Mouse (Mus musculus) hindbrain, embryonic 11.5 days (tissue): ENCODE measurements at regions not wholly inside any gene's neighbourhood (a gene's known extent, or its start where the extent isn't known, plus 50 kb on each side); places are given as distances from the start of the nearest gene placed in this dataset.

Source experiments
- ATAC-seq: fragments of 200-750 bp; cut with Nextera tagmentation; 2 replicates; pipeline ENCODE4 v1.8.0; 2017; ENCODE audit warnings: mild to moderate bottlenecking, moderate TSS enrichment, moderate library complexity; ENCODE audit not compliant: low FRiP score
- DNase-seq: peaks from one replicate; pipeline ENCODE4 v3.0.0-alpha.2; 2015; ENCODE audit warnings: low spot score
- H3K27ac ChIP-seq: fragments of 300-500 bp; sonication (generic); 2 replicates; pipeline ENCODE4 v1.5.1; 2014; ENCODE audit warnings: mild to moderate bottlenecking, low read depth, low read length
- H3K27me3 ChIP-seq: fragments of 300-500 bp; sonication (generic); 2 replicates; pipeline ENCODE4 v1.6.1; 2014; ENCODE audit warnings: mild to moderate bottlenecking, low read length, moderate library complexity, mixed read lengths; ENCODE audit not compliant: control insufficient read depth, insufficient read depth
- H3K36me3 ChIP-seq: fragments of 300-500 bp; sonication (generic); 2 replicates; pipeline ENCODE4 v1.6.1; 2014; ENCODE audit warnings: mild to moderate bottlenecking, low read length, moderate library complexity, mixed read lengths; ENCODE audit not compliant: control insufficient read depth, insufficient read depth
- H3K4me1 ChIP-seq: fragments of 300-500 bp; sonication (generic); replicated peaks from 2 replicates; pipeline ENCODE4 v1.6.1; 2014; ENCODE audit warnings: low read length, mixed read lengths; ENCODE audit not compliant: control insufficient read depth, insufficient read depth
- H3K4me2 ChIP-seq: fragments of 300-500 bp; sonication (generic); replicated peaks from 2 replicates; pipeline ENCODE4 v1.6.1; 2014; ENCODE audit warnings: mild to moderate bottlenecking, low read depth, low read length
- H3K4me3 ChIP-seq: fragments of 300-500 bp; sonication (generic); 2 replicates; pipeline ENCODE4 v1.5.1; 2014; ENCODE audit warnings: low read depth, low read length
- H3K9ac ChIP-seq: fragments of 300-500 bp; sonication (generic); 2 replicates; pipeline ENCODE4 v1.6.1; 2014; ENCODE audit warnings: low read depth, low read length
- H3K9me3 ChIP-seq: fragments of 300-500 bp; sonication (generic); 2 replicates; pipeline ENCODE4 v1.6.1; 2016; ENCODE audit warnings: low read length; ENCODE audit not compliant: control insufficient read depth
- WGBS: fragments of 180-500 bp; shearing (Covaris S2); extraction: QIAGEN DNeasy Blood & Tissue Kit; methylation state at CpG from one replicate; pipeline ENCODE4 v1.1.7; 2014; 5-methylcytosine and 5-hydroxymethylcytosine counted together

GRCm38 (mm10) chr4:31171190-31171589, 792.7 kb upstream of the Map3k7 start:
- H3K27ac ChIP-seq, result no peak overlapping the region
- H3K27me3 ChIP-seq, result no peaks in the 10 kb centered on the region
- no peak overlapping the region for H3K4me2 ChIP-seq
- H3K9me3 ChIP-seq, result no peaks in the 10 kb centered on the region
- ATAC-seq (no peak), DNase-seq (no peak)
- H3K4me3 ChIP-seq, result no peak overlapping the region
- H3K36me3 ChIP-seq, result no peaks in the 10 kb centered on the region
- no peak overlapping the region for H3K9ac ChIP-seq
- no peaks in the 10 kb centered on the region for H3K4me1 ChIP-seq
- WGBS, result 70% methylated on average over 3 of the region's 3 CpGs

- no peak overlapping the region for H3K4me2 ChIP-seq
- H3K4me3 ChIP-seq, result no peak overlapping the region
- no peaks in the 10 kb centered on the region for H3K4me1 ChIP-seq
- no peak for DNase-seq
- H3K27ac ChIP-seq, result no peak overlapping the region
- H3K27me3 ChIP-seq, result no peaks in the 10 kb centered on the region
- H3K9ac ChIP-seq, result no peak overlapping the region
- H3K36me3 ChIP-seq, result no peaks in the 10 kb centered on the region
- H3K9me3 ChIP-seq, result no peaks in the 10 kb centered on the region
- ATAC-seq, result no peak
These were observed 766.0 kb upstream of the Map3k7 start for GRCm38 (mm10) chr4:31197852-31198251.

GRCm38 (mm10) chr4:31203286-31203685, 760.6 kb upstream of the Map3k7 start:
- no peaks in the 10 kb centered on the region for H3K27me3 ChIP-seq

GRCm38 (mm10) chr4:31205332-31205970, 758.4 kb upstream of the Map3k7 start:
- Histone ChIP-seq H3K27me3 (no peaks in the 10 kb centered on the region), H3K4me1 (no peaks in the 10 kb centered on the region), H3K9me3 (no peaks in the 10 kb centered on the region), H3K36me3 (no peaks in the 10 kb centered on the region), H3K9ac (no peak overlapping the region), H3K4me3 (no peak overlapping the region), H3K27ac (no peak overlapping the region), H3K4me2 (no peak overlapping the region)
- DNase-seq, result no peak
- WGBS, result 90% methylated on average over 14 of the region's 14 CpGs
- no peak for ATAC-seq

More at GRCm38 (mm10) chr4:31203286-31203685, 760.6 kb upstream of the Map3k7 start:
- WGBS, result 61% methylated on average over 3 of the region's 3 CpGs
- no peak overlapping the region for H3K27ac ChIP-seq
- no peak overlapping the region for H3K9ac ChIP-seq
- no peaks in the 10 kb centered on the region for H3K36me3 ChIP-seq
- no peak for DNase-seq
- H3K4me3 ChIP-seq, result no peak overlapping the region
- ATAC-seq, result no peak
- no peaks in the 10 kb centered on the region for H3K9me3 ChIP-seq
- H3K4me2 ChIP-seq, result no peak overlapping the region
- H3K4me1 ChIP-seq, result no peaks in the 10 kb centered on the region

GRCm38 (mm10) chr4:31225741-31226140, 738.2 kb upstream of the Map3k7 start:
- Histone ChIP-seq H3K9me3 (no peaks in the 10 kb centered on the region), H3K27me3 (no peaks in the 10 kb centered on the region), H3K27ac (no peak overlapping the region), H3K4me3 (no peak overlapping the region), H3K9ac (no peak overlapping the region), H3K4me1 (no peaks in the 10 kb centered on the region), H3K4me2 (no peak overlapping the region), H3K36me3 (no peaks in the 10 kb centered on the region)
- ATAC-seq, result no peak
- 87% methylated on average over 2 of the region's 2 CpGs for WGBS
- DNase-seq, result no peak

- Histone ChIP-seq H3K4me3 (no peak overlapping the region), H3K9me3 (no peaks in the 10 kb centered on the region), H3K4me2 (no peak overlapping the region), H3K9ac (no peak overlapping the region), H3K27ac (no peak overlapping the region), H3K36me3 (no peaks in the 10 kb centered on the region), H3K4me1 (no peaks in the 10 kb centered on the region), H3K27me3 (no peaks in the 10 kb centered on the region)
- DNase-seq, result no peak
- no peak for ATAC-seq
- 80% methylated on average over 3 of the region's 3 CpGs for WGBS
These were observed 694.9 kb upstream of the Map3k7 start for GRCm38 (mm10) chr4:31268825-31269495.

GRCm38 (mm10) chr4:31274131-31274530, 689.8 kb upstream of the Map3k7 start:
- H3K4me3 ChIP-seq, result no peak overlapping the region
- no peak overlapping the region for H3K27ac ChIP-seq
- no peak overlapping the region for H3K9ac ChIP-seq
- no peaks in the 10 kb centered on the region for H3K9me3 ChIP-seq
- H3K27me3 ChIP-seq, result no peaks in the 10 kb centered on the region
- ATAC-seq, result no peak
- WGBS, result 94% methylated on average over 1 of the region's 1 CpGs
- no peaks in the 10 kb centered on the region for H3K36me3 ChIP-seq
- DNase-seq, result no peak
- no peaks in the 10 kb centered on the region for H3K4me1 ChIP-seq
- H3K4me2 ChIP-seq, result no peak overlapping the region

GRCm38 (mm10) chr4:31290301-31290975, 673.5 kb upstream of the Map3k7 start:
- no peak overlapping the region for H3K27ac ChIP-seq
- H3K9ac ChIP-seq, result no peak overlapping the region
- H3K4me1 ChIP-seq, result no peaks in the 10 kb centered on the region
- 41% methylated on average over 5 of the region's 5 CpGs for WGBS
- no peaks in the 10 kb centered on the region for H3K27me3 ChIP-seq
- peak; percentile 81 for ATAC-seq
- H3K4me3 ChIP-seq, result no peak overlapping the region
- no peak overlapping the region for H3K4me2 ChIP-seq
- no peaks in the 10 kb centered on the region for H3K36me3 ChIP-seq
- DNase-seq, result no peak
- H3K9me3 ChIP-seq, result no peaks in the 10 kb centered on the region

- H3K27ac ChIP-seq, result no peak overlapping the region
- 69% methylated on average over 2 of the region's 2 CpGs for WGBS
- ATAC-seq, result no peak
These were observed 670.1 kb upstream of the Map3k7 start for GRCm38 (mm10) chr4:31293752-31294151.

More at GRCm38 (mm10) chr4:31293752-31294151, 670.1 kb upstream of the Map3k7 start:
- Histone ChIP-seq H3K36me3 (no peaks in the 10 kb centered on the region), H3K4me1 (no peaks in the 10 kb centered on the region), H3K27me3 (no peaks in the 10 kb centered on the region), H3K9ac (no peak overlapping the region), H3K9me3 (no peaks in the 10 kb centered on the region), H3K4me3 (no peak overlapping the region), H3K4me2 (no peak overlapping the region)
- no peak for DNase-seq
